Mouse (Mus musculus) ES-CJ7 (cell line): ENCODE results near the gene Ppp1r14a.

Experiments
- DNase-seq: peaks from one replicate; pipeline ENCODE4 v3.0.0; 2011; ENCODE audit warnings: low read depth, low spot score

The Ppp1r14a gene

DNA sequence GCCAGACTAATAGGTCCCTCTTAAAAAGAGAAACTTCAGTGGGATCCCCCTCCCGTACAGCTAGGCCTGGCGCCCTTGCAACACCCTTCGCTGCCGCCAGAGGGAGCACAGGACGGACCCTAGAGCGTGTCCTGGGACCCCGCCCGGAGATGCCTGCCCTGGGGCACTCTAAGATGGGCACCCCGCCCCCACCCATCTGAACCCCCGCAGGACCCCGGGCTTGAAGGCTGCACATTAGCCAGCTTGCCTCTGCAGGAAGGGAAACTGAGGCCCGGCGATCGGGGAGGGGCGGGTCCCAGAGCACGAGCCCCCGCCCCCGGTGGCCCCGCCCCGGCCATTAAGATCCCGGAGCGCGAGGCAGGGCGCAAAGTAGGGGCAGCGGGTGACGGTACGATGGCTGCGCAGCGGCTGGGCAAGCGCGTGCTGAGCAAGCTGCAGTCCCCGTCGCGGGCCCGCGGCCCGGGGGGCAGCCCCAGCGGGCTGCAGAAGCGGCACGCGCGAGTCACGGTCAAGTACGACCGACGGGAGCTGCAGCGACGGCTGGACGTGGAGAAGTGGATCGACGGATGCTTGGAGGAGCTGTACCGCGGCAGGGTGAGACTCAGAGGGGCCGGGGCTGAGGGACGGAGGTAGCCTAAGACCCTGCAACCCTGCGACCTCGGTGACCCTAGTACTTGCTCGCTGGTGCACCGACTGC is at the start of gene Ppp1r14a:
Gene Ppp1r14a (plus strand): TSS at position 367 of the 697 bp plus-strand sequence.
- DNase-seq, result peak; percentile 75

DNA sequence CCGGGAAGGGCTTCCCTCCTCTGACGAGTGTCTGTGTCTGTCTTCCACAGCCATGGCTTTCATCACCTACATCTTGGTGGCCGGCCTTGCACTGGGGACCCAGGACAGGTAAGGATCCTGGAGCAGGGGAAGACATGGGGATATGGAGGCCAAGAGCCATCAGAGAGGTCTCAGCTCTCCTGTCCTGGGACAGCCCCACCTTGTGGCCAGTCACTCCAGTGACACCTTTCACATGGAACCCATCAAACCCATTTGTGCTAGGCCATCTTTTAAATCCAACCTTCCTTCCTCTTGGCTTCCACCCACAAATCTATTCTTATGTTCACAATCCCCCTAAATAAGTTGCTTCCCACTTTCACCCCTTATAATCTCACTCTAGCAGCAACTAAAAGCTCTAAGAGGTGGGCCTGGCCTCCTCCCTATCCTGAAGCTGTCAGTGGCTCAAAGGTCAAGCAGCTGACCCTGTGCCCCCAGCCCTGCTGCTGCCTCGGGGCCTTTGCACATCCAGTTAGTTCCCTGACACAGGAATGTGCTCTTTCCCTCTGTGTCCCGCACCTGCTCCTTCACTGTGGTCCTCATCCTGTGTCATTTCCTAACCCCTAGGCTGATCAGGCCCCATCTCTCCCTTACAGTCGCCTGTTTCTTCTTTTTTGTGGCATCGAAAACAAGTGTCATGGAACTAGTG is 44.2 kb upstream of the Ppp1r14a start:
- peak; percentile 71 for DNase-seq

DNA sequence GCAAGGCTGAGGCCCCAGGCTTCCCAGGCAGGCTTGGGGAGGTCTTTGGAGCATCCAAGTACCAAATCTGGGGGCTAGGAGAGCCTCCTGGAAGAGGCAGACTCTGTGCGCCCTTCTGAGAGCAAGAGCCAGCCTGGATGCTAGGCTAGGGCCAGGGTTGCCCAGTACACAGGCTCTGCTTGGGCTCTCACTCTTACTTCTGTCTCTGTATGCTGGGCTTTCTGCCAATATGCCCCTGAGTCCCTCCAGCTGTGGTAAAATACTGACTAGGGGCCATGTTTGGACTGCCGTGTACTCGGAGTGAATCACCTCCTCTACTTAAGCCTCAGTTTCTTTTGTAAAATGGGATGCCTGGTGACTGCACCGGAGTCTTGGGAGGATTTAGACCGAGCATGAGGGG is 43.1 kb upstream of the Ppp1r14a start:
- DNase-seq, result no peak

DNA sequence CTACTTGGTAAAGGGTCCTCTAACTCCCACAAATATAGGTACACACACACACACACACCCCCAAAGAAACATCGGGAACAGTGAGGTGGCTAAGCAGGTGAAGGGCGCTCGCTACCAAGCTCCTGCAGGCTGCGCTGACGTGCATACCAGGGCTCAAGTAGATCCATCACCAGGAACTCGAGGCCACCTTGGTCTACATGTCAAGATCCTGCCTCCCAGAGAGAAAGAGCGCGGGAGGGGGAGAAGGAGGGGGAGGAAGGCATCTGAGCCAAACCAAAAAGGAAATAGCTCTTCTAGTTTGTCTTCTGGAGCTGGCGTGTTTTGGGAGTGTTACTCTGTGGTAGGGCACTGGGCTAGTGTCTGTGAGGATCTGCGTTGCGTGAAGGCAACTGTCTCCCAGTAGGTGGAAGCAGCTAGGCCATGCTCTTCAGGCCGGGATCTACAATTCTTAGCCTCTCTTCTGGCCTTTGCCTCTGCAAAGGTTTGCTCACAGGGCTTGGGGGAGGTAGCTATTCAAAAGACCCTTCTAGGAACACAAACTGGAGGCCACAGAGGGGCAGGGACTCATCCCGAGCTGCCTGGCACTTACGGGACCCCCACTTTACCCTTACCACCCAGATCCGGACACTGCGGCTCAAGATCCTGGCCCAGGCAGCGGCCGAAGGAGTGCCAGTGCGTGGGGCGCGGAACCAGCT is 42.3 kb upstream of the Ppp1r14a start:
- no peak for DNase-seq

DNA sequence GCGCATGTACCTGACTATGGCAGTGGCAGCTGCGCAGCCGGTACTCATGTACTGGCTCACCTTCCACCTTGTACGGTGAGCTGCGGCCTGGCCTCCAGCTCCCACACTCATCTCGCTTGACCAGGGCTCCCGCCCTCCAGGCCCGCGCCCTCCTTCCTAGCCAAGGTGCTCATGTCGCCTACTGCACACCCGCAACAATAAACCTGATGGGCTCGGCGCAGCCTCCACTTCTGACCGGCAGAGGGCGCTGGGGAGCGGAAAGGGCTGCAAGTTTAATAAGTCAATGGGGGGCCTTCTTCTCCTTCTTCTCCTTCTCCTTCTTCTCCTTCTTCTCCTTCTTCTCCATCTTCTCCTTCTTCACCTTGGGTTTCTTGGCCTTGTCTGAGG is 41.8 kb upstream of the Ppp1r14a start:
- peak; percentile 85 for DNase-seq

DNA sequence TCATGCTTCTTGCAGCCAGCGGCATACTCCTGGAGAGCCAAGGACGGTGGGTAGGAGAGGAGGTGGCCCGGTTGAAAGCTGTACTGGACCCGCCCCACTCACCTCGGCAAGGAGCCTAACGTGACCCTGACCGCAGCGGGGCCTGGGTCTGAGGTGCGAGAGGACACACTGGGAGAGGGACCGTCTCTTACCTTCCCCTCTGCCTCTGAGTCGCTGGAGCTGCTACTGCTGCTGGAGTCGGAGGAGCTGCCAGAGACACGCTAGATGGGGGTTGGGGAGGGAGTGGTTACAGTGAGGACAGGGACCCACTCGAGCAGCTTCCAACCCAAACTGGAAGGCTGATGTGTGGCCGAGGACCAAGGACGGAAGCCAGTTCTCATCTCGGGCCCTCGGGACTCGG is 41.4 kb upstream of the Ppp1r14a start:
- DNase-seq, result peak; percentile 27

DNA sequence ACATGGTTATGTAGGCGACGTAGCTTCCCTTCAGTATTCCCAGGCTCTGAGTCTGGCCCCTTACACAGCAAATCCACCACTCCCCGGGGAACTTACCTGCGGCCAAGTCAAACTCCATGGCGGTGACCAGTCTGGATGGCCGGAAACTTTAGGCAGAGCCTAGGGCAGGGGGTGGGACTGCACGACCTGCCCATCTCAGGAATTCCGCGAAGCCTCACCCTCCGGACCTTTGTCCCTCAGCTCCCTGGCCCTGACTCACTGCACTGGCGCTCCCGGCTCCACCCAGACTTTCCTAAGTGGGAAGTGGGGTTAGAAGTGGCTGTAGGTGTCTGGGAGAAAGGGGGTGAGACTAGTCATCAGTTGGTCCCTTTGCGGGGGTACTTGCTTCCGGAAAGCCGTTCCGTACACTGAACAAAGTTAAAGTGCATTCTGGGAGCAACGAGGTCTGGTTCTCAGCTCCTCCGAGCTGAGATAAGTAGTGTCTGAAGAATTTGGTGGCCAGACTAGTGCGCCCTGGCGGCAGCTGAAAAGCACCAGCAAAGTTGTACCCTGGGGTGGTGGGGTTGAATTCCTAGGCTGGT is 40.8 kb upstream of the Ppp1r14a start, which contains the start of gene 2200002D01Rik:
Gene 2200002D01Rik (minus strand): TSS at position 206 of the 581 bp plus-strand sequence.
- peak; percentile 61 for DNase-seq

DNA sequence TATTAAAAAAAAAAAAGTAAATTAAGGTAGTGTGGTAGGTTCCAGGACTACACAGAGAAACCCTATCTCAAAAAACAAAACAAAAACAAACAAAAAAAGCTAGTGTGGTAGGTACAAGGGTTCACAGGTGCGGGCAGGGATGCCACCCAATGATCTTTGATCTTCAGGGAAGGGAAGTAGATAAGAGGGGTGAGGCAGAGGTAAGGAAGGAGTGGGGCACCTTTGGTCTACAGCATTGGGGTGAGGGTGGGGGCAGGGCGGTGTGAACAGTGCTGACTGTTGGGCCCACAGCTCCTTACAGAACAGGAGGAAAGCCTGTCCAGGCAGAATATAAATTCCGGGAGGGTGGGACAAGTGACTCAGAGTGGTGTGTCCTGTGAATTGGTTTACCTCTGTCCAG is 37.9 kb upstream of the Ppp1r14a start:
- DNase-seq, result no peak

DNA sequence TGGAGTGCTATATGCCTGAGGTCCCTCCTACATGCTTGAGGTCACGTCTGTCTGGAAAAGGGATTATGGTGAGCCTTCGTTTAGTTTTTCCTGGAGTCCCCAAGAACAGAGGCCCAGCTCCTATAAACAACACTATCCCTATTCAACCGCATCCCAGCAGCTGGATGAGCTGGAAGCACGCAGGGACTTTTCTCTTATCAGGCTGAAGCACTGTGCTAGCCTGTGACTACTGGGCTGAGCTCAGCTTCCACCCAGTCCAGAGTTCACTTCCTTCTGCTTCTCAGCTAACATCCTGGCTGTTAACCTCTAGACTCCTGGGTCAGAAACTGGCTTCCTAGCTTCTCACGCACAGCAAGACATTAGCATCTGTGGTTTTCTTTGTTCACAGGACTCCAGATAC is 35.3 kb upstream of the Ppp1r14a start:
- DNase-seq, result no peak

DNA sequence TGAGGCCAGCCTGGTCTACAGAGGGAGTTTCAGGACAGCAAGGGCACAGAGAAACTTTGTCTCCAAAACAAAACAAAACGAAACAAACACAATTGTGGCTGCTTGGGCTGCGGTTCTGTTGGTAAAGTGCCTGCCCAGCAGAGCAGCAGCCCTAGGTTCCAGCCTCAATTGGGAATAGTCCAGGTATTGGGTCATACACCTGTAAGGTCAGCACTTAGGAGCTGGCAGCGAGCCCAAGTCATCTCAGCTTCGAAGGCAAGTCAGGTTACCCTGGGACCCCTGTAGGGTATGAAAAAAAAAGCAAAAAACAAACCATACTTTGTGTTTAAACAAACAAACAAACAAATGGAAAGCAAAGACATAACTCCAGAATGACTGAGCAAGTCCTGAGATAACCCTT is 33.2 kb upstream of the Ppp1r14a start:
- no peak for DNase-seq

DNA sequence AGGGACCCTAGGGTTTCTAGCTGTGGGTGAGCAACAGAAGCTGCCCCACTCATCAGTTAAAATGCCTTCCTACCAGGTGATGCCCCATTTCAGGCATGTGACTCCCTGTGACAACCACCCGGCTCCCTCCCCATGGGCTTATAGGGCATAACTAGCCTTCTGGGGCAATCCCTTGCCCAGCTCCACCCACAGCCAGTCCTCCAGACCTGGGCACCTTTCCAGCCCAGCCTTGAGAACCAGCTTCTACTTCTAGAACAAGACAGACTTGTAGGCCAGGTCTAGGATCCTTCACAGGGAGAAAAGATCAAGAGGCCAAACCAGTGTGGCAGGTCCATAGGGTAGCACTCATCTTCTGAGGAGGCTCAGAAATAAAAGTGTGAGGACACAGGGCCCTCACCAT is 31.7 kb upstream of the Ppp1r14a start:
- DNase-seq, result no peak

DNA sequence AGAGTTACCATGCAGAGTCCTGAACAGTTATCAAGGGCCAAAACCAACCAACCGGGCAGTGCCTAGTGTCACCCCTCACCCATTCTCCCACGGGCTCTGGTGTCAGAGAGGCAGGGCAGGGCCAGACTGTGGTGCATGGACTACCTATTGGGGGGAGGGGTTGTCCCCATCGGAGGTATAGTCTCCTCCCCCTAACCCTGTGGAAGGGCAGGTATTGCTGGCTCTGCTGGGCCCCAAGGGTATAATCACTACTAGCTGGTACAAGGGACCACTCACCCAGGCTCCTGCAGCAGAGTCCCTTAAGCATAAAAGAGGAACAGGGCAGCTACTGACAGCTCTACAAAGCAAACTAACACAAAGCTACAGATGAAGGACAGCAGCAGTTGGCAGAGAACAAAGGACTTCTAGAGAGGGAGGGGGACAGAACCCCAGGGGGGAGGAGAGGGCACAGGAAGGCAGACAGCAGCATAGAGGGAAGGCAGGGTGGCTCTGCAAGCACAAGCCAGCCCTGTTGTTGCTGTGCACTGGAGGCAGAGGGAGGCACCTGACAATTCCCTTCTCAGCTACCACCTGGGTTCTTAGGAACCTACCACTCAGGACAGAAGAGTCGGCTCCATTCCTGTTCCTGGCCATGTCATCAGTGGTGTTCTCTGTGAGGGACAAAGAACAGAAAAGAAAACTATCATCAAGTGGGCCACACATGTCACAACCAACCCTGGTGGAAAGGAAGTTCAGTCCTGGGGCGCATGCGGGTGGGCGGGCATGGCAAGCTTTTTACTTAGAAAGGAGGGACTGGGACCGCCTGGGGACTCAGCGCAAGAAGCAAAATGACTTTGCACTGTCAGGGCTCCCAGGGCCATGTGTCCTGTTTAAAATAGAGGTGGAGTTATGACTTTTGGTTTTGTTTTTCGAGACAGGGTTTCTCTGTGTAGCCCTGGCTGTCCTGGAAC is 29.1 kb upstream of the Ppp1r14a start:
- no peak for DNase-seq

DNA sequence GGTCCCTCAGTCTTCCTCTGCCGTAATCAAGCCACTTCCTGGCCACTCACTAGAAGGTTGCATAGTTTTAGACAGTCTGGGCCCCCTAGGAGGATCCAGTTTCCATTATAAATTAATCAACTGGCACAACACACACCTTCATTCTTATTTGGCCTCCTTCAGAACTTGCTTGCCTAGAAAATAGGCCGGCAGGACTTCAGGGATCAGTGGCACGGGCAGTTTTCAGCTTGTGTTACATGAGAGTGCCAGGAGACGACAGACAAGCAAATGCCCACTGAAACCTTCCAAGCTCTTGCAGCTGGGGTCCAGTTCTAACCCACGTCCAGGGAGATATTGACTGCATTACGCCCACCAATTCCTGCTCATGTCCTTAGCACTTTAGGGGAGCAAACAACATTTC is 27.0 kb upstream of the Ppp1r14a start:
- no peak for DNase-seq

DNA sequence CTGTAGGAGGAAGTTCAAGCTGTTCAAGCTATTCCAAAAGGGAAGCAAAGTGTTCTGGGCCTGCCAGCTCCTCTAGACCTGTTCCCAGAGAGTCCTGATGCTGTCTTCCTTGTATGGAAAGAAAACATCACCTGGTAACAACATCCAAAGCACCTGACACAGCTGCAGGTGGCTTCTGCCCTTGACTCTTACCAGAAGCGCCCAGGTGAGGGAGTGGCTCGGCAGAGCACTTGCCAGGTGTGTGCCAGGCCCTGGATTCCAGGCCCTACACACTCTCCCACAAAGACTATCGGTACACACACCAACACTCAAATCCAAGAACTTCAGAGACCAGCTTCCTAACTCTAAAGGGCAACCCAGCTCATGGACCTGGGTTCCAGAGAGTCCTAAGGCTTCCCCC is 25.3 kb upstream of the Ppp1r14a start:
- DNase-seq, result no peak

DNA sequence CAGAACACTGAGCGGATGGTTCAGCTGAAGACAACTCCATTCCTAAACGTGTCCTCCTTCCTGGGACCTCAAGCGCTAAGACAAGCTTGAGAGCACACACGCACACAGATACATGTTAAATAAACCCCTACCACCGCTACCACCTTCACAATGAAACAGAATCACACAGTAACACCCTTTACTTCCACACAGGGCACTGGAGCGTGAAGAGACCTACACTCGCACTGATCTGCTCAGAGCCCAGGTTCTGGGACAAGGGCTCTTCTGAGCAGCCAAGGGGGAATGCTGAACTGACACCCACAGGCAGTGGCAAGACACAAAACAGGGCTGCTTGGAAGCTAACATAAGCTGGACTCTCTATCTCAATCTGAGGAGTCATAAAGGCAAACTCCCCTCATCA is 23.5 kb upstream of the Ppp1r14a start:
- DNase-seq, result no peak

DNA sequence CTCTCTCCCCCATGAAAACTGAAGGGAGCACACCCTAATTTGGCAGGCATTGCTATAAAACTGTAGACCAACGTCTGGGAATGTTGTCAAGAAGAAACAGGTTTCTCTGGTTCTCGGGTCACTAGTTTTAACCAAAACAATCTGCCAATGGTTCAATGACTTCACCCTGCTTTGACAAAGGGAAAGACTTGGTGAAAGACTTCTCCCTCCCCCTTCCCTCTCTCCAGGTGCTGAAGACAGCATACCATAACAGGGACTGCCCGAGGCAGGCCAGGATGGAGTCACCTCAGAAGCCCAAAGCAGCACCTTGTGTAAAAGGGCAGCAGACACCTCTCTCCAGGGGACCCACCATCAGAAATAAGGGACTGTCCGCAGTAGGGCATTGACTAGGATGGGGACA is 22.2 kb upstream of the Ppp1r14a start:
- no peak for DNase-seq

DNA sequence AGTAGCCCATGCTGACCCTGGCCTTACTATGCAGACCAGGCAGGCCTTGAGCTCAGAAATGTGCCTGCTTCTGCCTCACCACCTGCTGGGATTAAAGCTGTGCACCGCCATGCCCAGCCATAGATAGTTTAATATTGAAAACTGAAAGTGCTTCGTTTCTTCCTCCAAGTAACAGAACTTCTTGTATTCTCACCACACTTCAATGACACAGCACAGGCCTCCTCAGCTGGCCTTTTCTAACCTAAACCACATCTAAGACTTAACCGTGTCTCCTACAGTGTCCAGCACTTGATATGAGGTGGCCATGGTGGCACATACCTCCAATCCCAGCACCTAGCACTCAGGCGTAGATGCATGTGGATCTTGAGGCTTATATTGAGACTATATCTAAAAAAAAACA is 18.7 kb upstream of the Ppp1r14a start:
- DNase-seq, result no peak

DNA sequence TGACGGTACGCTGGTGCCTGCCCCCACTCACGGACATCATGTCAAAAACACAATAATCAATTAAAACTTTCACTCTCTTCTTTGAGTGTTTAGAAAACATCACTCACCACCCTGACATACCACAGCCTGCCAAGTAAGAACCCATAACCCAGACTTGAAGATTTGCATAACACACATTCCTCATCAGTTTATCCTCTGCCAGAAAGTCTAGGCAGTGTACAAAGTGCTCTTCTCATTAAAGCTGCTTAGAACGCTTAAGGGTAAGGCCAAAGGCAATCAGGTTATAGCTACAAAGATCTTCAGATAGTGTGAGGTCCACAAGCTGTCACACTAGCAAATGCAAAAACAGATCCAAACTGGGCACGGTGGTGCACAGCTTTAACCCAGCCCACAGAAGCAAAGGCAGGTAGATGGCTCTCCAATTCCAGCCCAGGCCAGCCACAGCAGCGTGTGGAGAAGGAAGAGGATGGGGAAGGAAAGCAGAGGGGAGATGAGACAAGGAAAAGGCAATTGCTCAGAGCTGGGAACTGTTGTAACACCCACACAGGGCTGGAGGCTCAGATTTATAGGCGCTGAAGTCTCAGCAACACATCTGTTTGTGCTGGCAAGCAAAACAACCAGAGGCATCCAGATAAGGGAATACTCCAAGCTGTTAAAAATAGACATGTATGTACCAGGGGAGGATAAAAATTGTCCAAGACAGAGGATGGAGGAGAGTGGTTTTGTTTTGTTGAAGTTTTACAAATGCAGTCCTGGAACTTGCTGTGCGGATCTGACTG is 17.2 kb upstream of the Ppp1r14a start:
- no peak for DNase-seq

DNA sequence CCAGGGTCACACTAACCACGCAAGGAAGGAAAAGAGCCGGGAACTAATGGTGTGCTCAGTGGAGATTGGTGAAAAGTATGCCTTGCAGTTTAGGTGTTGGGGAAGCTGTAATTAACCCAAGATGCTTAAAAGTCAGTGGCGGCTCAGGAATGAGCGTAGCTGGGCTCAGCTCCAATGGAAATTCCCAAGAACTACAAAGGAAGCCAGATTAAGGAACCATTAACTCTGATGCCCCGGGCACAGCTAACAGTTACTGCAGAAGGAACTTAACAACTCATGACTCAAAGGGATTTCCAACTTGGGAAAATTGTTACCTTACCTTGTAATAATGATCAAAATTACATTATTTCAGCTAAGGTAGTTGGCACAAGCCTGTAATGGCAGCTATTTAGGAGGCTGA is 12.4 kb upstream of the Ppp1r14a start:
- DNase-seq, result no peak

DNA sequence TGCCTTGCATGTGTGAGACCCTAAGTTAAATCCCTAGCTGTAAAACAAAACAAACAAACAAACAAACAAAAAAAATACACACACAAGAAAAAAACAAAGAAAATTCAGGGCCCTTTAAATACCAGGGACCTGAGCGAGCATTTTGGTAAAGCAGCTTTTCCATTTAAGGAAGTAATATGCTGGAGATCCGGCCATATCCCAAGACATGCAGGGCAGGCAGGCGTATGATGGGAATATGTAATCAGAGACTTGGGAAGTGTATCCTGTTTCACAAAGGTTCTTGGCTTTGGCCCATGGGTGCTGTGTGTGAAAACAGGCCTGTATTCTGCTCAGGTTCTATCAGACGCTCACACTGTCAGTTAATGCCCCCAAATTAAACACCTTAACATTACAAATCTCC is 11.6 kb upstream of the Ppp1r14a start:
- no peak for DNase-seq

DNA sequence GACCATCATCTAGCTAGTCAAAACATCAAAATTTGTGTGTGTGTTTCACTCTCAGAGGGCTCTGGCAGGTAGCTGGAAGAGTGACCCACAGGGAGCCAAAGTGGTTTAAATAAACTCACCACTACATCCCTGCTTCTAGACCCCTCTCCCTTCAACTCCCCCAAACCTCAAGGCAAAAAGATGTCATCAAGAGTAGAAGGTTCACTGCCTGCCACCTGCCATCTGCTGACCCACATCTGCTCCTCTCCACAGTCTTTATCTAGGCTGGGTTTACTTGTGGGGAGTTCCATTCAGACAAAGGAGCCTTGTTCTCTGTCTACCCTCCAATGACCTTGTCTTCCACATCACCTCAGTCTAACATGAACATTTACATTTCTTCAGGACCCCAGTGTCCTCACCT is 9.8 kb upstream of the Ppp1r14a start:
- DNase-seq, result no peak
